Mouse (Mus musculus) spleen, adult 10 weeks (tissue): ENCODE measurements around the gene Msl1. TPM values are rescaled to one million over a fixed set of nuclear protein-coding genes. Genes with fewer than 3 reads are reported as not detected.

ENCODE experiments used
- polyA plus RNA-seq: library from polyadenylated mRNA; stranded (reverse); fragments of 350-450 nt; fragmentation: Illumina TruSeq; extraction: RNeasy Lipid Tissue Mini Kit (QIAGEN cat#74804); gene quantifications from one replicate; pipeline ENCODE4 v1.2.3, GENCODE M21; 2015; ENCODE audit warnings: low replicate concordance; ENCODE audit not compliant: insufficient read depth

Gene Msl1
- 134 TPM for polyA plus RNA-seq

DNA sequence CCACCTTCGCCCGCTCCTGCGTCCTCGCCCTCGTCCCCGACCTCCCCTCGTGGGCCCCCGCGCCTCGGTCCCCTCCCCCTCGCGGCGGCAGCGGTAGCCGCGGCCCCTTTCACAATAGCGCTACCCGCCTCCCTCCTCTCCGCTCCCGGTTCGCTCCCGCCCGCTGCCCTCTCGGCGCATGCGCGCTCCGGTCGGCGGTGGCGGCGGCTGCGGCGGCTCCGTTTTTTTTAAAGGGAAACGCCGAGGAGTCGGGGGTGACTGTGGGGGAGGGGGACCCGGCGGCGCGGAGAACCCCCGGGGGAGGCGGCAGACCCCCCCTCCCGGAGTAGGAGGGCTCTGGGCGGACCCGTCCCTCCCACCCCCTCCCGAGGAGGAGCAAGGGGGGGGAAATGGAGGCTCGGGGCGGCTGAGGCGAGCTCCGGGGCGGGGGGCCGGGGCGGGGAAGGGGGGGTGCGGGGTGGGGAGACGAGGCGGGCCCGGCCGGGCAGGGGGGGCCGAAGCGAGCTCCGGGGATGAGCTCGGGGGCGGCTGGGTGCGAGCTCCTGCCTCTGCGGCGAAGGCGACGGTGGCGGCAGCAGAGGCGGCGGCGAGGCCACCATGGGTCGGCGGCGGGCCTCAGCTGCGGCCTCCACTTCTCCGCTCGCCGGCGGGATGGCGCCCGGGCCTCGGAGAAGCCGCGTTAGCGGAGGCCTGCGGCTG, at the start of gene Msl1:
Gene Msl1 (plus strand): TSS at position 502 of the 699 bp plus-strand sequence.

DNA sequence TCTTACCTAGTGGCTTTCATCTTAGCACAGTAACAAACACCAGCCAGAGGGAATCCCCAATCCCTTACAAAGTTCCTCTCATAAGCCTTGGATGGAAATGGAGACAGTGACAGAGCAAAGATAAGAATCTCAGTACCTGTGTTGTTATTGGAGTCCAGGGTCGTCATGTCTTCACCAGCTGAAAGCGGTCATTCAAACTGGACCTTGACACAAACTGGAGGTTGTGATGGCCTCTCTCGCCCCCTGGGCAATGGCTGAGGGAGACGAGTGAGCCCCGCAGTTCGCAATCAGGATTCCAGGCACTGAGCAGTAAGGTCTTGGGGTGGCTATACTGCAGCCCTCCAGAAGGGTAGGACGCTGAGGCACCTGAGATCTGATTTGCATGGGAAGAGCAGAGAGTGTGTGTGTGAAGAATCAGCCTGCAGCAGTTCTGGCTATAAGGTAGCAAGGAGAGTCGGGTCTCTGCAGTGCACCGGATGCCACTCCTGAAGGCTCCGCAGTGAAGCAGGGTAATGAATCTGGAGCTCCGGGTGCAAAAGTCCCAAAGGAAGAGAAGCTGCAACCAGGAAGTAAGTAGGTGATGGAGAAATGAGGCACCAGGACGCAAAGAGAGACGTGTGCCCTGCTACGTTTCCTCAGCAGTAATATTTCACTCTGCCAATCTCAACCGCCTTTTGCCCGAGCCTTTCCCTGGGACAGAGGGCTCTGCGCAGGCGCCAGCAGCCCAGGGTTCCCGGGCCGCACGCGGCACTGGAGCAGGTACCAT, 20.6 kb upstream of the Msl1 start, which contains the start of gene Nr1d1:
Gene Nr1d1 (minus strand): TSS at position 752 of the 766 bp plus-strand sequence.

GRCm38 (mm10) chr11:98804605-98805004, 9.3 kb downstream of the Msl1 start, which contains the start of gene Casc3:
Gene Casc3, plus strand, starts transcription at chr11:98804905.

DNA sequence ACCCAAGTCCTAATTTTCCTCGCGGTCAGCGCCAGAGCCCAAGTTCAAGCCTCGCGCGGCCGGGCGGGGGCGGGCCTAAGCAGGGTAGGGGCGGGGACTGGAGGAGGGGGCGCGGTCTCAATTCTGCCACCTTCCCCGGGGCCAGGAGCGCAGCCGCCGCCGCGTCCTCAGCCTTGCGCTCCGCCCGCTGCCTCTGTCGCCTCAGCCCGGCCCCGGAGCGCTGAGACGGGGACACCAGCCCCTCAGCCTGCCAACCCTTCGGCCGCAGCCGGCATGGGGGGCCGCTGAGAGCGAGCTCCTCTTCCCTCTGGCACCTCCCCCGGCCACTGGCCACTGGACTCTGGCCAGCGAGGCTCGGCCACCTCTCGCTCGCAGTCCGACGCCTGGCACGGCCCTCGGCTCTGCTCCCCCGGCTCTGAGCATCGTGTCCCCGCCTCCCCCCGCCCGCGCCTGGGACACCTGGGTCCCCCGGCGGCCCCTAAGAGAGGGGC, 41.4 kb downstream of the Msl1 start, which contains the start of gene Rapgefl1:
Gene Rapgefl1 (plus strand): TSS at position 135 of the 491 bp plus-strand sequence.

Other genes starting within 250 kb of the Msl1 start
- gene Ikzf3, start 249.5 kb upstream of the Msl1 start, polyA plus RNA-seq = 218 TPM
- gene Zpbp2, start 244.4 kb upstream of the Msl1 start, polyA plus RNA-seq = 6.1 TPM
- 16.2 TPM for gene Ormdl3, start 208.1 kb upstream of the Msl1 start, polyA plus RNA-seq
- gene Lrrc3c, start 197.2 kb upstream of the Msl1 start, polyA plus RNA-seq = not detected
- 0.23 TPM for gene Gm12355, start 169.9 kb upstream of the Msl1 start, polyA plus RNA-seq
- not detected for gene Gsdma3, start 169.2 kb upstream of the Msl1 start, polyA plus RNA-seq
- not detected for gene Gsdma2, start 148.8 kb upstream of the Msl1 start, polyA plus RNA-seq
- not detected for gene Gsdma, start 131.2 kb upstream of the Msl1 start, polyA plus RNA-seq
- gene Psmd3, start 113.0 kb upstream of the Msl1 start, polyA plus RNA-seq = 32.9 TPM
- gene Csf3, start 94.3 kb upstream of the Msl1 start, polyA plus RNA-seq = not detected
- 31.3 TPM for gene Med24, start 66.1 kb upstream of the Msl1 start, polyA plus RNA-seq
- gene Thra, start 54.9 kb upstream of the Msl1 start, polyA plus RNA-seq = 9.6 TPM
- gene Nr1d1, start 20.2 kb upstream of the Msl1 start, polyA plus RNA-seq = 1.0 TPM
- gene Casc3, start 9.4 kb downstream of the Msl1 start, polyA plus RNA-seq = 65.6 TPM
- gene Rapgefl1, start 41.3 kb downstream of the Msl1 start, polyA plus RNA-seq = 0.58 TPM
- gene Wipf2, start 68.1 kb downstream of the Msl1 start, polyA plus RNA-seq = 18.5 TPM
- 8.2 TPM for gene Cdc6, start 112.3 kb downstream of the Msl1 start, polyA plus RNA-seq
- gene Rara, start 132.3 kb downstream of the Msl1 start, polyA plus RNA-seq = 15.3 TPM
- not detected for gene Gjd3, start 187.5 kb downstream of the Msl1 start, polyA plus RNA-seq
- 72.4 TPM for gene Top2a, start 228.7 kb downstream of the Msl1 start, polyA plus RNA-seq
- gene Igfbp4, start 245.7 kb downstream of the Msl1 start, polyA plus RNA-seq = 75.3 TPM